Mouse (Mus musculus) heart, embryonic 10.5 days (tissue): ENCODE results near the gene Ttll11. TPM values are rescaled to one million over a fixed set of nuclear protein-coding genes. Genes with fewer than 3 reads are reported as not detected.

ENCODE experiments used
- DNase-seq: peaks from one replicate; pipeline ENCODE4 v3.0.0-alpha.2; 2017; ENCODE audit warnings: low spot score
- H3K27ac ChIP-seq: fragments of 300-500 bp; sonication (generic); 2 replicates; pipeline ENCODE4 v1.5.1; 2016; ENCODE audit warnings: mild to moderate bottlenecking
- H3K27me3 ChIP-seq: fragments of 300-500 bp; sonication (generic); 2 replicates; pipeline ENCODE4 v1.6.1; 2016; ENCODE audit warnings: mild to moderate bottlenecking; ENCODE audit not compliant: poor library complexity, insufficient read depth, severe bottlenecking
- H3K36me3 ChIP-seq: fragments of 300-500 bp; sonication (generic); 2 replicates; pipeline ENCODE4 v1.6.1; 2016; ENCODE audit warnings: mild to moderate bottlenecking, moderate library complexity
- H3K4me1 ChIP-seq: fragments of 300-500 bp; sonication (generic); 2 replicates; pipeline ENCODE4 v1.6.1; 2016; ENCODE audit warnings: mild to moderate bottlenecking
- H3K4me3 ChIP-seq: fragments of 300-500 bp; sonication (generic); 2 replicates; pipeline ENCODE4 v1.5.1; 2016; ENCODE audit warnings: mild to moderate bottlenecking, moderate library complexity
- H3K9me3 ChIP-seq: fragments of 300-500 bp; sonication (generic); 2 replicates; pipeline ENCODE4 v1.6.1; 2016; ENCODE audit warnings: mild to moderate bottlenecking, moderate library complexity
- WGBS: fragments of 180-500 bp; shearing (Covaris S2); methylation state at CpG from one replicate; pipeline ENCODE4 v1.1.7; 2016; 5-methylcytosine and 5-hydroxymethylcytosine counted together
- polyA plus RNA-seq: library from polyadenylated mRNA; unstranded; fragments of >200 nt; fragmentation: Nextera tagmentation; extraction: Ambion mirVana; gene quantifications from 2 replicates; pipeline ENCODE4 v1.2.1, GENCODE M21; 2016

Ttll11 gene
- polyA plus RNA-seq, 1 experiment from 2014 or later: 0.85 TPM

GRCm38 (mm10) chr2:35825157-35825556 is 154.6 kb downstream of the Ttll11 start:
- H3K36me3 ChIP-seq: no peaks in the 10 kb centered on the region
- no peak overlapping the region for H3K4me3 ChIP-seq
- peak overlapping the region; percentile 29; the same call in 1 of the 2 replicates for H3K27ac ChIP-seq
- peaks cover 12% of the 10 kb centered on the region for H3K4me1 ChIP-seq
- no peaks in the 10 kb centered on the region for H3K9me3 ChIP-seq
- 64% methylated on average over 7 of the region's 7 CpGs for WGBS
- DNase-seq: no peak
- peaks cover 5% of the 10 kb centered on the region; the same call in 1 of the 2 replicates for H3K27me3 ChIP-seq

GRCm38 (mm10) chr2:35823589-35823988 is 156.1 kb downstream of the Ttll11 start:
- Histone ChIP-seq H3K4me3 (no peak overlapping the region), H3K9me3 (no peaks in the 10 kb centered on the region), H3K27ac (peak overlapping the region; percentile 52; the same call in 1 of the 2 replicates), H3K4me1 (peaks cover 20% of the 10 kb centered on the region), H3K27me3 (peaks cover 5% of the 10 kb centered on the region; the same call in 1 of the 2 replicates), H3K36me3 (no peaks in the 10 kb centered on the region)
- DNase-seq: no peak
- WGBS: 65% methylated on average over 6 of the region's 6 CpGs

GRCm38 (mm10) chr2:35818883-35819282 is 160.8 kb downstream of the Ttll11 start:
- H3K9me3 ChIP-seq: no peaks in the 10 kb centered on the region
- no peak overlapping the region for H3K4me3 ChIP-seq
- peaks cover 25% of the 10 kb centered on the region for H3K4me1 ChIP-seq
- DNase-seq: no peak
- no peaks in the 10 kb centered on the region for H3K36me3 ChIP-seq
- 40% methylated on average over 2 of the region's 2 CpGs for WGBS
- H3K27ac ChIP-seq: peak overlapping the region; percentile 59; the same call in 1 of the 2 replicates
- 0 out of 2 replicates have a peak, but pooled peaks cover 3% of the 10 kb centered on the region for H3K27me3 ChIP-seq

GRCm38 (mm10) chr2:35816056-35816661 is 163.6 kb downstream of the Ttll11 start:
- 66% methylated on average over 5 of the region's 5 CpGs for WGBS
- H3K27me3 ChIP-seq: peaks cover 9% of the 10 kb centered on the region; the same call in 1 of the 2 replicates
- no peak overlapping the region for H3K27ac ChIP-seq
- no peak overlapping the region for H3K4me3 ChIP-seq
- H3K9me3 ChIP-seq: no peaks in the 10 kb centered on the region
- H3K4me1 ChIP-seq: peaks cover 38% of the 10 kb centered on the region
- no peaks in the 10 kb centered on the region for H3K36me3 ChIP-seq
- DNase-seq: no peak

GRCm38 (mm10) chr2:35812561-35812933 is 167.2 kb downstream of the Ttll11 start:
- Histone ChIP-seq H3K4me1 (peaks cover 22% of the 10 kb centered on the region; the same call in 1 of the 2 replicates), H3K36me3 (no peaks in the 10 kb centered on the region), H3K4me3 (no peak overlapping the region), H3K27ac (no peak overlapping the region), H3K27me3 (peaks cover 9% of the 10 kb centered on the region; the same call in 1 of the 2 replicates), H3K9me3 (no peaks in the 10 kb centered on the region)
- 66% methylated on average over 2 of the region's 2 CpGs for WGBS
- no peak for DNase-seq

GRCm38 (mm10) chr2:35811801-35812560 is 167.7 kb downstream of the Ttll11 start:
- H3K36me3 ChIP-seq: no peaks in the 10 kb centered on the region
- no peak overlapping the region for H3K27ac ChIP-seq
- 62% methylated on average over 14 of the region's 14 CpGs for WGBS
- H3K9me3 ChIP-seq: no peaks in the 10 kb centered on the region
- peaks cover 9% of the 10 kb centered on the region; the same call in 1 of the 2 replicates for H3K27me3 ChIP-seq
- DNase-seq: no peak
- H3K4me1 ChIP-seq: peaks cover 22% of the 10 kb centered on the region; the same call in 1 of the 2 replicates
- no peak overlapping the region for H3K4me3 ChIP-seq

GRCm38 (mm10) chr2:35810027-35810426 is 169.7 kb downstream of the Ttll11 start:
- Histone ChIP-seq H3K4me1 (0 out of 2 replicates have a peak, but pooled peaks cover 13% of the 10 kb centered on the region), H3K9me3 (no peaks in the 10 kb centered on the region), H3K27ac (no peak overlapping the region), H3K4me3 (no peak overlapping the region), H3K36me3 (no peaks in the 10 kb centered on the region), H3K27me3 (peaks cover 7% of the 10 kb centered on the region; the same call in 1 of the 2 replicates)
- no peak for DNase-seq
- whole genome bisulfite sequencing: 85% methylated on average over 3 of the region's 3 CpGs

- 49% methylated on average over 3 of the region's 3 CpGs for WGBS
- Histone ChIP-seq H3K4me1 (0 out of 2 replicates have a peak, but pooled peaks cover 13% of the 10 kb centered on the region), H3K9me3 (no peaks in the 10 kb centered on the region), H3K27ac (no peak overlapping the region), H3K4me3 (no peak overlapping the region), H3K27me3 (peaks cover 7% of the 10 kb centered on the region; the same call in 1 of the 2 replicates), H3K36me3 (no peaks in the 10 kb centered on the region)
- DNase-seq: no peak
These were observed 170.6 kb downstream of the Ttll11 start for GRCm38 (mm10) chr2:35809141-35809540.

GRCm38 (mm10) chr2:35805881-35806280 is 173.8 kb downstream of the Ttll11 start:
- no peak for DNase-seq
- 0 out of 2 replicates have a peak, but pooled peaks cover 3% of the 10 kb centered on the region for H3K4me1 ChIP-seq
- no peaks in the 10 kb centered on the region; the same call in 1 of the 2 replicates for H3K27me3 ChIP-seq
- H3K4me3 ChIP-seq: no peak overlapping the region
- H3K9me3 ChIP-seq: no peaks in the 10 kb centered on the region
- no peaks in the 10 kb centered on the region for H3K36me3 ChIP-seq
- WGBS: 79% methylated on average over 13 of the region's 13 CpGs
- no peak overlapping the region for H3K27ac ChIP-seq

- DNase-seq: no peak
- Histone ChIP-seq H3K27ac (no peak overlapping the region), H3K9me3 (no peaks in the 10 kb centered on the region), H3K36me3 (no peaks in the 10 kb centered on the region), H3K27me3 (no peaks in the 10 kb centered on the region), H3K4me3 (no peak overlapping the region), H3K4me1 (0 out of 2 replicates have a peak, but pooled peaks cover 3% of the 10 kb centered on the region)
- WGBS: 86% methylated on average over 11 of the region's 11 CpGs
These were observed 176.6 kb downstream of the Ttll11 start for GRCm38 (mm10) chr2:35803095-35803494.

- 0 out of 2 replicates have a peak, but pooled peaks cover 3% of the 10 kb centered on the region for H3K4me1 ChIP-seq
- H3K27me3 ChIP-seq: no peaks in the 10 kb centered on the region
- DNase-seq: no peak
- no peak overlapping the region for H3K27ac ChIP-seq
- no peaks in the 10 kb centered on the region for H3K9me3 ChIP-seq
- 78% methylated on average over 2 of the region's 2 CpGs for WGBS
- no peak overlapping the region for H3K4me3 ChIP-seq
- no peaks in the 10 kb centered on the region for H3K36me3 ChIP-seq
These were observed 178.0 kb downstream of the Ttll11 start for GRCm38 (mm10) chr2:35801759-35802158.

GRCm38 (mm10) chr2:35799073-35799472 is 180.6 kb downstream of the Ttll11 start:
- H3K4me3 ChIP-seq: no peak overlapping the region
- no peak overlapping the region for H3K27ac ChIP-seq
- 82% methylated on average over 6 of the region's 6 CpGs for WGBS
- no peak for DNase-seq
- H3K27me3 ChIP-seq: no peaks in the 10 kb centered on the region
- H3K4me1 ChIP-seq: 0 out of 2 replicates have a peak, but pooled peaks cover 3% of the 10 kb centered on the region
- H3K36me3 ChIP-seq: no peaks in the 10 kb centered on the region
- H3K9me3 ChIP-seq: no peaks in the 10 kb centered on the region

GRCm38 (mm10) chr2:35797998-35798397 is 181.7 kb downstream of the Ttll11 start:
- Histone ChIP-seq H3K27me3 (0 out of 2 replicates have a peak, but pooled peaks cover 4% of the 10 kb centered on the region), H3K27ac (no peak overlapping the region), H3K9me3 (no peaks in the 10 kb centered on the region), H3K4me1 (0 out of 2 replicates have a peak, but pooled peaks cover 3% of the 10 kb centered on the region), H3K4me3 (no peak overlapping the region), H3K36me3 (no peaks in the 10 kb centered on the region)
- 63% methylated on average over 8 of the region's 8 CpGs for WGBS
- no peak for DNase-seq
